Mouse (Mus musculus) right cerebral cortex, postnatal 4 days (tissue): ENCODE data around the gene Micall2.
"Not testable (repeated sequence)": the region's sequence is repeated elsewhere in the genome, so short reads cannot be mapped to it uniquely, and the experiment has no call there.

ENCODE experiments used
- DNase-seq: peaks from one replicate; pipeline ENCODE4 v3.0.0-alpha.2; 2022

Micall2 gene

GRCm38 (mm10) chr5:139735677-139736503 is at the start of gene Micall2:
TSS of gene Micall2 (minus strand) at chr5:139736336.
- DNase-seq, result peak; percentile 78

- no peak for DNase-seq
Observed at GRCm38 (mm10) chr5:139781406-139781805, 45.3 kb upstream of the Micall2 start.

GRCm38 (mm10) chr5:139776966-139777365 is 40.8 kb upstream of the Micall2 start:
- DNase-seq, result no peak

DNA sequence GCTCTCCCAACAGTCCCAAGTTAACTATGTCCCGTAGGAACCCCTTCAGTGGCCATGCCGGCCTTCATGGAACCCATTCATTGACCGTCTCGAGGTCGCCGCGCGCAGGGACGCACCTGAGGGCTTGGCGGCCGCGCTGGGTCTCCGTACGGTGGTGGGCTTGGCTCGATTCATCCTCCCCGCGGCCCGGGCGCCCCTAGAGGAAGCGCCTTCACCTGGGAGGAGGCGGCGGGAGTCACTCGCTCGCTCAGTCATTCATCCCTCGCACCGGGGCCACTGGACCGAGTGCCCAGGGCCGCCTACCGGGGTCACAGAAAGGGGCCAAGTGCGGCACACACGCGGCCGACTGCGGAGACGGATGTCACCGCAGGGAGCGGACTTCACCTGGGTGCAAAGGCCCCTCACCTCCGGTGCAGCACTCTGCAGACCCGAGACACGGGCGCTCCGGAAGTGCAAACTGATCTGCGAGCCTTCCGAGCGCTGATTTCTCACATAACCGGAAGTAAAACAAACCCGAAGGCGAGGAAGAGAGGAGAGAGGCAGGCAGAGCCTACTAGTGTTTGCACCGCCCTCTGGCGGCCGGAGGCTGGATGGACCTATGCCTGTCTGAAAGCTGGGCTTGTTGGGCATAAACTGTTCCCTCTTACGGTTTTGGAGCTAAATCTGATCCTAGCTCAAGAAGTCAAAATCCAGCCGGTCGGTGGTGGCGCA is 39.2 kb upstream of the Micall2 start, which contains the start of gene Ints1:
TSS of gene Ints1 (minus strand) at position 459 of the 711 bp plus-strand sequence.
- peak; percentile 99 for DNase-seq

DNA sequence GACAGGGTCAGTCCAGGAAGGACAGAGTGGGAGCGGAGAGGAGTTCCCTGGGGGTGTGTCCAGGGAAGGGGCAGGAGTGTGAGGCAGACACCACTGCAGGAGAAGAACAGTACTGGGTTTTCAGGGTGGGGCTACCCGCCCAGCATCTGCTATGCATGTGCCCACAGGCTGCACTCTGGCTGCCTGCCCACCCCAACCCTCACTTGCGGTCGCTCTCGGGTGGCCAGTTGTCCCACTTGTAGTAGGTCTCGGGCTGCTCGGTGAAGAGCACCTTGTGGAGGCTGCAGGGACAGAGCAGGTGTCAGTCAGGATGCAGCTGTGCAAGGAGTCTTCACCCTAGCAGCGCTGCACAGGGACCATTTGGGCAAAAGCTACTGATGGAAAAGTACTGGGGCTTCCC is 32.1 kb upstream of the Micall2 start:
- no peak for DNase-seq

DNA sequence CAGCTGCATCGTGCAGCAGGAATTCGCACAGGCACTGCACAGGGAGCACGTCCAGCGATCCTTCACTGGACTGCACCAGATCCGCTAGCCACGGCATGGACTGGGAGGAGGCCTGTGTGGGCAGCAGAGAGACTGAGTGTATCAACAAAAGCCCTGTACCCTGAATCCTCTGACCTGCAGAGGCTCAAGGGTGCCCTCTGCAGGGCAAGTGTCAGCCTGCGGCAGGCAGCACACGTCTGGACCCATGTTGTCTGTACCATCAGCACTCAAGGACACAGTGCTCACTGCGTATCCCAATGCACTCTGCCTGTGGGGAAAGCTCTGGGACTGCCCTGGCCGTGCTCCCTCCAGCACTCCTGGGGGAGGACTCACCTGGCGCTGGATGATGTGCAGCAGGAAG is 28.2 kb upstream of the Micall2 start:
- no peak for DNase-seq

DNA sequence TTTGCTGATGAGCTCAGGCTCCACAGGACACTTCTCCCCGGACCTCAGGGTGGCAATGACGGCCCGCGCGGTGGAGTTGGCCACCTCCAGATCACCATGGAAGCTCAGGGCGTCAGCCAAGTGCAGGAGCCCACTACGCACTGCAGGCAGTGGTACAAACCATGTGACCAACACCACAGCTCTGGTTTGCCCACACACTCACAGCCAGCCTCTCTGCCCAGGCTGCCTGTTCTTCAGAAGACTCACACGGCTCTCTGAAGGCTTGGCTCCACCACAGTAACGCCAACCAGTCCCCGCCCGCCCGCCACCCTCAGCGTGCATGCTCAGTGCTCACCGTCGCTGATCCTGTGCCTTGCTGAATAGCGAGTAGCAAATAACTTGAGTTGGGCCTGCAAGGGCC is 22.0 kb upstream of the Micall2 start:
- no peak for DNase-seq

GRCm38 (mm10) chr5:139756586-139756985 is 20.4 kb upstream of the Micall2 start:
- no peak for DNase-seq

DNA sequence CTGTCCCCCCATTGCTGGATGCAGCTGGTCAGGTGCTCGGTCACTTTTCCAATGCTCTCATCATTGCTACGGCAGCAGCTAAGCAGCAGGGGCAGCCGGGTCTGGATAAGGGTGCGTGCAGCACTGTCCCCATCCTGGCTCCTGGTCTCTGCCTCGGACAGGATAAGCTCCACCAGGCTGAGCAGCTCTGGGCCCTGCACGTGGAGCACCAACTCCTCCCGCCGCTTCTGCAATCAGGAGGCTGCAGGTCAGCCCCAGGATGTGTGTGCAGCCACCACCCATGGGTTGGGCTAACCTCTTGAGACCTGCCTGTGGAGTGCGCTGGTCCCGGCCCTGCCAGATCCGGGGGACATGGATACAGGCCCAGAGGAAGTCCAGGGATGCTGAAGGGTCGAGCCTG is 20.0 kb upstream of the Micall2 start:
- no peak for DNase-seq

GRCm38 (mm10) chr5:139754753-139755152 is 18.6 kb upstream of the Micall2 start:
- peak; percentile 79 for DNase-seq

GRCm38 (mm10) chr5:139750535-139750934 is 14.4 kb upstream of the Micall2 start:
- peak; percentile 79 for DNase-seq

DNA sequence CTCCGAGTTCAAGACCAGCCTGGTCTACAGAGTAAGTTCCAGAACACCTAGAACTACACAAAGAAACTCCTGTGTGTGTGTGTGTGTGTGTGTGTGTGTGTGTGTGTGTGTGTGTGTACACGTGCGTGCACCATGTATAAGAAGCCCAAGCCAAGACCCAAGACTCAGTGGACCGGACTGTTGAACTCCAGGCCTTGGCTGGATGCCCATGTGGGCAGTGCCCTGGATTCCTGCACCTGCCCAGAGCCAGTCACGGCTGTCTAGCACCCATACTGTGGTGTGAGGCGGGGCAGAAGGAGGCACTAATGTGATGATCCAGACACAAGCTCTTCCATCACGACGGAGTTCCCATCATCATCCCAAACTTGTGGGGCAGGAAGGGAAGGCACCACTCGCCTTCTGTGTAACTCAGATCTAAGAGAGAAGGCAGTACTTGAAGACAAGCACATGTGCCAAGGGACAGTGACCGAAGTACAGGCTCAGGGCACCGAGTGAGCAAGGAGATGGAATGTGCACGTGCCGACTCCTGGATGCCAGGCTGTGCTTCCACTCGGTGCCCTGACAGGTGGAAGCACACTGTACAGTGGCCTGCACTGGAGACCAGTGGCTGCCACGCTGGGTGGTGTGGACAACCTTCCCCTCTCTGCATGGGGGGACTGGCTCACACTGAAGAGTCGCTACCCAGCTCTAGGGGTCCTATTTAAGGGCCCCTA is 13.4 kb upstream of the Micall2 start:
- DNase-seq, result no peak

- no peak for DNase-seq
Observed at GRCm38 (mm10) chr5:139745771-139746170, 9.6 kb upstream of the Micall2 start.

- DNase-seq, result not testable (repeated sequence)
Observed at GRCm38 (mm10) chr5:139742640-139743039, 6.5 kb upstream of the Micall2 start.

GRCm38 (mm10) chr5:139738592-139739315 is 2.6 kb upstream of the Micall2 start:
- DNase-seq, result no peak

- no peak for DNase-seq
Observed at GRCm38 (mm10) chr5:139737841-139738591, 1.9 kb upstream of the Micall2 start.

- DNase-seq, result no peak
Observed at GRCm38 (mm10) chr5:139736504-139736940, 386 bp upstream of the Micall2 start.

- no peak for DNase-seq
Observed at GRCm38 (mm10) chr5:139734746-139735145, 1.4 kb downstream of the Micall2 start.

DNA sequence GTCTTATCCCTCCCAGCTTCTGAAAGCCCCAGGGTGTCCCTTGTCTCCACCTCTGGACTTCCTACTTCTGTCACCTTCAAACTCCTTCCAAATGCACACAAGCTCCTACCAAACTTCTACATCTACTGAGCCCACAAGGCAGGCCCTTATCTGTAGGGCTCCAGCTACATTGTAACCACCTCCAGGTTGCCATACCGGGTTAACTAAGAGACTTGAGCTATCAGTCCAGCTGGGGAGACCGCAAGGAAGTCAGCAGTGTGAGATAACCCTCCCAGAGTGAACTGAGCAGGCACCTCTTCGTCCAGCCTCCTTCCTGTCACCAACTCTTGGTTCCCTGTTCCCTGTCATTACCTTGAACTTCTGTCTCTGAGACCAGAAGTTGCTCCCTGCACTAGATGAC is 2.1 kb downstream of the Micall2 start:
- no peak for DNase-seq

DNA sequence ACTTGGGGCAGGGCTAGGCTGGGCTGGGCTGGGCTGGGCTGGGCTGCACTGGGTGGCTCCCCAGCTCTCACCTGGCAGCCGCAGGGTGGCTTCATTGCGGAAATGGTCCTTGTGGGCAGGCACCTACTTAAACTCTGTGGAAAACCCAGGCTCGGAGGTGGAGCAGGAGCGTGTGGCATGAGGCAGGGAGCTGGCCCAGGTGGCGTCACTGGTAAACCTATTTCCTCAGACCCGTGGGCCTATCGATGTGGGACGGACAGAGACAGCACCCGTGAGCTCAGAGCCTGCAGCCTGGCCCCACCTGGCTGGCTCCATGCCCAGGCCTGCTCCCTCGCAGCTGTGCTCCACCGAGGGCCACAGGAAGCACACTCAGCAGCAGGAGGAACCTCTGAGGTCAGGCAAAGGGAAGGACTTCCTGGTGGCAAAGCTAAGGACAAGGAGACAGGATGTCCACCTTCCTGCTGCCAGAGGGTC is 3.5 kb downstream of the Micall2 start:
- DNase-seq, result no peak

DNA sequence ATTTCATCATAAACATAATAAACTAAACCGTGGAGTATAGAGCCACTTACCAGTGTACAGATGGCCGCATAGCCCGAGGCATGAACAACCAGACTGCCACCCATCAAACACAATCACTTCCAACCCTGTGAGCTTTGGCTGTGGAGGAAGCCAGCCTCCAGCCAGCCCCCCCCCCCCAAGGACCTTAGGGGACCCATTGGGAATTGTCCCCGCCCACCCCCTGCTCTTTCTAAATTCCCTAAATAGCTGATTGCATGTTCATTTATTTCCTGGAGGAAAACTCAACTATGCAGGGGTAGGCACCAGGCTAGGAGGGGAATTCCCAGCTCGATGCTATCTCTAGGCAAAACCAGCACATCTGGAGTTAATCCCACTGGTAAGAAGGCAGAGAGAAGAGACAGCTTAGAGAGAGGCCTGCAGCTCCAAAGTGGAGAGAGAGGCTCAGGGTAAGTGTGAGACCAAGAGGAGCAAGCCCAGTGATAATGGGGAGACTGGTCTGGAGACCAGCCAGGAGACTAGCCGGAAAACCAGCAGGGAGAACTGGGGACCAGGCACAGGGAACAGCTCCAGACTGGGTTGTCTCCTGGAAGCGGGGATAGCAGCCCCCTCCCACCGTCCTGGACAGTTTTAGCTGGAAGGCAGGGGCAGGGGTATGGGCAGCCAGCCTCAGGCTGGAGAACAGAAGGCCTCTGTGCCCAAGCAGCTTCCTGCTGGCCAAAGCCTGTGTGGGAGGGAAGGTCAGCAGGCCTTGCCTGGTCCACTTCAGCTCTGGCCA is 5.2 kb downstream of the Micall2 start:
- no peak for DNase-seq
